Mouse (Mus musculus): ENCODE results near the gene Cpd.

Cpd gene

GRCm38 (mm10) chr11:76884451-76884850 is 37.6 kb upstream of the Cpd start:
- Histone ChIP-seq H3K4me1 (replicated peaks; ENCODE audit: low read depth, low read length) (0 out of 2 replicates have a peak, but pooled peaks cover under 1% of the 10 kb centered on the region), H3K36me3 (ENCODE audit: insufficient read depth, low read length) (no peaks in the 10 kb centered on the region), H3K27me3 (ENCODE audit: insufficient read depth, low read length) (no peaks in the 10 kb centered on the region), H3K4me3 (replicated peaks; ENCODE audit: low read length) (no peak overlapping the region), H3K9me3 (ENCODE audit: low read length) (no peaks in the 10 kb centered on the region)
- TF ChIP-seq POU5F1 (IDR thresholded peaks at IDR 0.05; ENCODE audit: borderline replicate concordance, low read length), result no peak
- no peak for TF ChIP-seq CTCF (conservative IDR thresholded peaks at IDR 0.05; ENCODE audit: low read length)
- TF ChIP-seq NANOG (IDR thresholded peaks at IDR 0.05; ENCODE audit: borderline replicate concordance, low read length), result no peak

GRCm38 (mm10) chr11:76879816-76880215 is 33.0 kb upstream of the Cpd start:
- no peaks in the 10 kb centered on the region for H3K36me3 ChIP-seq (ENCODE audit: insufficient read depth, low read length)
- no peak overlapping the region for H3K4me3 ChIP-seq (replicated peaks; ENCODE audit: low read length)
- H3K4me1 ChIP-seq (replicated peaks; ENCODE audit: low read depth, low read length), result no peaks in the 10 kb centered on the region
- no peaks in the 10 kb centered on the region; the same call in 1 of the 2 replicates for H3K27me3 ChIP-seq (ENCODE audit: insufficient read depth, low read length)
- TF ChIP-seq POU5F1 (IDR thresholded peaks at IDR 0.05; ENCODE audit: borderline replicate concordance, low read length) (no peak), NANOG (IDR thresholded peaks at IDR 0.05; ENCODE audit: borderline replicate concordance, low read length) (no peak), CTCF (conservative IDR thresholded peaks at IDR 0.05; ENCODE audit: low read length) (no peak)
- H3K9me3 ChIP-seq (ENCODE audit: low read length), result no peaks in the 10 kb centered on the region

- Histone ChIP-seq H3K9me3 (ENCODE audit: low read length) (no peaks in the 10 kb centered on the region), H3K27me3 (ENCODE audit: insufficient read depth, low read length) (no peaks in the 10 kb centered on the region; the same call in 1 of the 2 replicates), H3K36me3 (ENCODE audit: insufficient read depth, low read length) (no peaks in the 10 kb centered on the region), H3K4me1 (replicated peaks; ENCODE audit: low read depth, low read length) (no peaks in the 10 kb centered on the region), H3K4me3 (replicated peaks; ENCODE audit: low read length) (no peak overlapping the region)
- TF ChIP-seq NANOG (IDR thresholded peaks at IDR 0.05; ENCODE audit: borderline replicate concordance, low read length) (no peak), CTCF (conservative IDR thresholded peaks at IDR 0.05; ENCODE audit: low read length) (no peak), POU5F1 (IDR thresholded peaks at IDR 0.05; ENCODE audit: borderline replicate concordance, low read length) (no peak)
These were observed 27.9 kb upstream of the Cpd start for GRCm38 (mm10) chr11:76874766-76875165.

GRCm38 (mm10) chr11:76873865-76874264 is 27.0 kb upstream of the Cpd start:
- Histone ChIP-seq H3K4me3 (replicated peaks; ENCODE audit: low read length) (no peak overlapping the region), H3K9me3 (ENCODE audit: low read length) (no peaks in the 10 kb centered on the region), H3K27me3 (ENCODE audit: insufficient read depth, low read length) (no peaks in the 10 kb centered on the region; the same call in 1 of the 2 replicates), H3K4me1 (replicated peaks; ENCODE audit: low read depth, low read length) (no peaks in the 10 kb centered on the region), H3K36me3 (ENCODE audit: insufficient read depth, low read length) (no peaks in the 10 kb centered on the region)
- TF ChIP-seq POU5F1 (IDR thresholded peaks at IDR 0.05; ENCODE audit: borderline replicate concordance, low read length) (no peak), NANOG (IDR thresholded peaks at IDR 0.05; ENCODE audit: borderline replicate concordance, low read length) (no peak), CTCF (conservative IDR thresholded peaks at IDR 0.05; ENCODE audit: low read length) (no peak)

- Histone ChIP-seq H3K27me3 (ENCODE audit: insufficient read depth, low read length) (no peaks in the 10 kb centered on the region; the same call in 1 of the 2 replicates), H3K4me1 (replicated peaks; ENCODE audit: low read depth, low read length) (no peaks in the 10 kb centered on the region), H3K36me3 (ENCODE audit: insufficient read depth, low read length) (no peaks in the 10 kb centered on the region), H3K9me3 (ENCODE audit: low read length) (no peaks in the 10 kb centered on the region), H3K4me3 (replicated peaks; ENCODE audit: low read length) (no peak overlapping the region)
- TF ChIP-seq POU5F1 (IDR thresholded peaks at IDR 0.05; ENCODE audit: borderline replicate concordance, low read length) (no peak), NANOG (IDR thresholded peaks at IDR 0.05; ENCODE audit: borderline replicate concordance, low read length) (no peak)
These were observed 25.9 kb upstream of the Cpd start for GRCm38 (mm10) chr11:76872556-76873234.

GRCm38 (mm10) chr11:76861185-76861584 is 14.4 kb upstream of the Cpd start:
- TF ChIP-seq CTCF (conservative IDR thresholded peaks at IDR 0.05; ENCODE audit: low read length) (no peak), NANOG (IDR thresholded peaks at IDR 0.05; ENCODE audit: borderline replicate concordance, low read length) (no peak), POU5F1 (IDR thresholded peaks at IDR 0.05; ENCODE audit: borderline replicate concordance, low read length) (no peak)
- H3K4me3 ChIP-seq (replicated peaks; ENCODE audit: low read length), result no peak overlapping the region
- no peaks in the 10 kb centered on the region for H3K36me3 ChIP-seq (ENCODE audit: insufficient read depth, low read length)
- peaks cover 11% of the 10 kb centered on the region for H3K27me3 ChIP-seq (ENCODE audit: insufficient read depth, low read length)
- H3K4me1 ChIP-seq (replicated peaks; ENCODE audit: low read depth, low read length), result no peaks in the 10 kb centered on the region
- H3K9me3 ChIP-seq (ENCODE audit: low read length), result no peaks in the 10 kb centered on the region

GRCm38 (mm10) chr11:76859261-76859660 is 12.4 kb upstream of the Cpd start:
- Histone ChIP-seq H3K27me3 (ENCODE audit: insufficient read depth, low read length) (peaks cover 11% of the 10 kb centered on the region), H3K9me3 (ENCODE audit: low read length) (no peaks in the 10 kb centered on the region), H3K4me3 (replicated peaks; ENCODE audit: low read length) (no peak overlapping the region), H3K36me3 (ENCODE audit: insufficient read depth, low read length) (no peaks in the 10 kb centered on the region), H3K4me1 (replicated peaks; ENCODE audit: low read depth, low read length) (peaks cover 10% of the 10 kb centered on the region)
- TF ChIP-seq POU5F1 (IDR thresholded peaks at IDR 0.05; ENCODE audit: borderline replicate concordance, low read length), result no peak
- no peak for TF ChIP-seq NANOG (IDR thresholded peaks at IDR 0.05; ENCODE audit: borderline replicate concordance, low read length)
- no peak for TF ChIP-seq CTCF (conservative IDR thresholded peaks at IDR 0.05; ENCODE audit: low read length)

- Histone ChIP-seq H3K9me3 (ENCODE audit: low read length) (no peaks in the 10 kb centered on the region), H3K36me3 (ENCODE audit: insufficient read depth, low read length) (no peaks in the 10 kb centered on the region), H3K4me3 (replicated peaks; ENCODE audit: low read length) (no peak overlapping the region), H3K4me1 (replicated peaks; ENCODE audit: low read depth, low read length) (peaks cover 10% of the 10 kb centered on the region), H3K27me3 (ENCODE audit: insufficient read depth, low read length) (peaks cover 11% of the 10 kb centered on the region)
- no peak for TF ChIP-seq POU5F1 (IDR thresholded peaks at IDR 0.05; ENCODE audit: borderline replicate concordance, low read length)
- no peak for TF ChIP-seq NANOG (IDR thresholded peaks at IDR 0.05; ENCODE audit: borderline replicate concordance, low read length)
These were observed 12.0 kb upstream of the Cpd start for GRCm38 (mm10) chr11:76858781-76859180.

- no peak for TF ChIP-seq POU5F1 (IDR thresholded peaks at IDR 0.05; ENCODE audit: borderline replicate concordance, low read length)
- no peak for TF ChIP-seq CTCF (conservative IDR thresholded peaks at IDR 0.05; ENCODE audit: low read length)
- TF ChIP-seq NANOG (IDR thresholded peaks at IDR 0.05; ENCODE audit: borderline replicate concordance, low read length), result no peak
- H3K9me3 ChIP-seq (ENCODE audit: low read length), result no peaks in the 10 kb centered on the region
- peaks cover 10% of the 10 kb centered on the region for H3K4me1 ChIP-seq (replicated peaks; ENCODE audit: low read depth, low read length)
- no peak overlapping the region for H3K4me3 ChIP-seq (replicated peaks; ENCODE audit: low read length)
- no peaks in the 10 kb centered on the region for H3K36me3 ChIP-seq (ENCODE audit: insufficient read depth, low read length)
- H3K27me3 ChIP-seq (ENCODE audit: insufficient read depth, low read length), result peaks cover 11% of the 10 kb centered on the region
These were observed 10.3 kb upstream of the Cpd start for GRCm38 (mm10) chr11:76857111-76857510.
